Mouse (Mus musculus): ENCODE results near the gene Ipo11.

Gene Ipo11

DNA sequence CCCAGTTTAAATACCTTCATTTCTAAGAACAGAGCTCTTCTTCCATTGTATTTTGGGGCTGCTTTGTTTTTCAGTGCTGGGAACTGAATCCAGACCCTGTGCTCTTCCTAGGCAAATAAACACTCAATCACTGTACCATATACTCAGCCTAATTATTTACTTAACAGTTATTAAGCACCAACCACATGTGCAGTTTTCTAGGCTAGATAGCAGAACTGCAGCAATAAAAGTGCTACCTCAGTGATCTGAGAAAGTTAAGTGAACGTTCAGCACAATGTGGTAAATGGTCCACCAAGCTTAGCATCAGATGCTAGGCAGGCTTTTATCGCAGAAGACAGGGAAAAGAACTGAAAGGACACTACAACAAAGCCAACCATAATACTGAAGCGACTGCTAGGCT, 32.1 kb downstream of the Ipo11 start:
- DNase-seq (ENCODE audit: low spot score) = no peak

DNA sequence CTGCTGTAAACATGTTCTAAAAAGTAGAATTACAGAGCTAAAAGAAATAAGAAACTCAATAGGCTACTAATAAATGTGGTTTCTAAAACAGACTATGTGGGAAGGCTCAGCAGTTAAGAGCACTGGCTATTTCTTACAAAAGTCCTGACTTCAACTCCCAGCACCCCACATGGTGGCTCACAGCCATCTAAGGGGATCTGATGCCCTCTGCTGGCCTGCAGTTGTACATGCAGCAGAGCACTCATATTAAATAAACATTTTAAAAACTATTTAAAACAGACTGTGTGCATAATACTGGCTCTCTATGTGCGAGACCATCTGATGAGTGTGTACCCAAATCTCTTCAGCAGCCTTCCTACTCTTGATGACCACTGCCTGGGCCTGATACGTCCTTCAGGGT, 42.5 kb downstream of the Ipo11 start:
- peak; percentile 12 for DNase-seq (ENCODE audit: low spot score)

GRCm38 (mm10) chr13:106893701-106894100, 43.1 kb downstream of the Ipo11 start:
- no peak for DNase-seq (ENCODE audit: low spot score)

GRCm38 (mm10) chr13:106893196-106893595, 43.6 kb downstream of the Ipo11 start:
- DNase-seq (ENCODE audit: low spot score) = no peak

- DNase-seq (ENCODE audit: low spot score) = no peak
These were observed 49.4 kb downstream of the Ipo11 start for GRCm38 (mm10) chr13:106887364-106887763.

DNA sequence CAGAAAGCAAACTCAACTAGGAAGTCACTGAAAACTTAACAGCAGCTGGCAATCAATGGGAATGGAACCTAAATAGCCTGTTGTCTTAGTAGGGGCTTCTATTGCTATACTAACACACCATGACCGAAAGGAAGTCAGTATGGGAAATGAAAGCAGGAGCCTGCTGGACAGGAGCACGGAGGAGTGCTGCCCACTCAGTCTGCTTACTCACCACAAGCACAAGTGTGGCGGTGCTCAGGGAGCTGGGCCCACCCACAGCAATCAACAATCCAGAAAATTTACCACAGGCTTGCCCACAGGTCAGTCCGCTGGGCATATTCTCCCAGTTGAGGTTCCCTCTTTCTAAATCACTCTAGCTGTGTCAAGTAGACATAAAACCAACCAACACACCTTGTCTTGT, 52.5 kb downstream of the Ipo11 start:
- DNase-seq (ENCODE audit: low spot score) = no peak

DNA sequence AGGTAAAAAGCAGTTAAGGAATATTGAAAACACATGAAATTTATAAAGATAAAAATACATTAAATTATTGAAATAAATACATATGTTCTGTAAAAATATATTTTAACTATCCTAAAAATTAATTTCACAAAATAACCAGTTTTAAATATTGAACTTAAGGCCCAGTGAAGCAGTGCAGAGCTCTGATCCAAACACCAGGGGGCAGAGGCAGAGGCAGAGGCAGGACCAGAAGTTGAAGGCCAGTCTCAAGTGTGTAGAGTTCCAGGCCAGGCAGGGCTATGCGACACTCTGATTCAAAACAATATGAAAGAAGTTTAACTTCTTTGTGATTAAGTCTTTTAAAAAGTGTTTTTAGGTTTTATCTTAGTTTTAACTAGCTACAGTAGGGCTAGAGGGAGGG, 60.5 kb downstream of the Ipo11 start:
- DNase-seq (ENCODE audit: low spot score) = peak; percentile 1

DNA sequence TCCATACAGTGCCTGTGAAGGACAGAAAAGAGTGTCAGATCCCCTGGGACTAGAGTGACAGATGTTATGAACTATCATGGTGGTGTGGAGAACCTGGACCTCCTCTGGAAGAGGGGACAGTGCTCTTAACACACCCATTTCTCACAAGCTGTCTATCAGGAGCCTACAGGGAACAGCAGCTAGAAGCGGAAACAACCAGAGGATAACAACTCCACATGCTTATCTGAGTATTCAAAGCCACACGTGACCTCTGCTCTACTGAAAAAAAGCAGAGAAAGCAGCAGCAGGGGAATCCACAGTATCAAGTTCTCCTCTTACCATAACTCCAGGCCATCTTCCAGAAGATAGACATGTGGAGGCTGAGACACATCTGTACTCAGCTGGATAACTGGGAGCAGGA, 71.2 kb downstream of the Ipo11 start:
- no peak for DNase-seq (ENCODE audit: low spot score)

GRCm38 (mm10) chr13:106858779-106859178, 78.0 kb downstream of the Ipo11 start:
- no peak for DNase-seq (ENCODE audit: low spot score)

DNA sequence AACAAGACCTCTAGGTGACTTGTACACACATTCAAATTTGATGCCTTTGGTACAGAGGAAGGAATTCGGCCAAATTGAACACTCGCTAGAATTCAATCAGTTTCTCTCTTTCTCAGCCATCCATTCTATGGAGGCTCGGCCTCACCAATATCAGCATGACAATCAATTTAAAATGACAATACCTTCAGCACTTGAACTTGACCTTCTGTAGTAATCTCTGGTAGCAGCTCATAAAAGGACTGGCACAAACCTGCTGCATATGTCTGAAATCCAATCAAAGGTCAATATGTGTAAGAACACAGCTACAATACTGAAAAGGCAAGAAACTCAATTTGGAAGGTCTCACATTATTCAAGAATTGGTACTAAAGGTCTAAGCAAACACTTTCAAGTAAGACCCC, 80.2 kb downstream of the Ipo11 start:
- no peak for DNase-seq (ENCODE audit: low spot score)

DNA sequence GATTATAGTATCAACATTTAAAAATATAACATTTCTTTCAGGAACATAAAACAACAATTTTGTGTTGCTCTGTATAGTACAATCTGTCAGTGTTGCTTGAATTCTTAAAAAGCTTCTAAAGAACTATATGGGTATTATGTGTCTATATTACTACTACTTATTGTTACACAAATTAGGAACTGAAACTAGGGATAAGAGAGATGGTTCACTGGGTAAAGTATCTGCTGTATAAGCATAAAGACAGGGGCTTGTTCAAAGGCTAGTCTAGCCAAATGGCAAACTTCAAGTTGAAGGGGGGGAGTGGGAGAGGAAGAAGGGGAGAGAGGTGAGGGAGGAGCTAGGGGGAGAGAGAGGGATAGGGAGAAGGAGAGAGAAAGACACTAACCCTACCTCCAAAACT, 89.2 kb downstream of the Ipo11 start:
- DNase-seq (ENCODE audit: low spot score) = no peak

DNA sequence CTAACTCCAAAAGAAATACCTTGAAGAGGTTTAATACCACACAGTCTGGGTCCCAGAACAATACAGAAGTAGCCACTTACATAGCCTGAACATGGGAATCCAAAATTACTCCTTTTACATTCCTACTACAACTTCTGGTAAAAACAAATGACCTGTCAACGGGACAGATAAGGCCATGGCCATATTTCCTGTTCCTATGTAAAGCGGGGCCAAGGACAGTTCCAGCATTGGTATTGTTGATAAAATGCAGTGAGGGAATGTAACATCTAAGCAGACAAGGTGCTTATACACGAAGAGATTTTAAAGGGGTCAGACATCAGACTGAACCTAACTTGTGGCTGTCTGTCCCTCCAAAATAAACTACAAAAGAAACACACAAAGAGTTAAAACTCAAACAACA, 91.8 kb downstream of the Ipo11 start:
- DNase-seq (ENCODE audit: low spot score) = no peak

- DNase-seq (ENCODE audit: low spot score) = no peak
These were observed 94.2 kb downstream of the Ipo11 start for GRCm38 (mm10) chr13:106842542-106842941.

DNA sequence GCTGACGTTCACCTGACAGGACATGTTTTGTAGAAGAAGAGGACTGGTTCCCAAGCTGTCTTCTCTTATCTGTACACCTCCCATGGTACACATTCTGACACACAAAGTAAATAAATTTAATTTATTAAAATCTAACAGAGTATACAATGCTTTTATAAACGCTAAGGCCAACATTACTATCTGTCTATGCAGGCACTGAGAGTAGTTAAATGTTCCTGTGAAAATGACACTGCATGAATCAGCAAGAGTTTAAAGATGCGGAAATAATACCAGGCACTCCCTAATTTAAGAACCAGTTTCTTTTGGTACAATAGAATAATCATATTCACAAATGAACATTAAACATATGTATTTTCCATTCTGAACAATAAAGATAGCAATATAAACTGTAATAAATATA, 98.0 kb downstream of the Ipo11 start:
- no peak for DNase-seq (ENCODE audit: low spot score)

- DNase-seq (ENCODE audit: low spot score) = no peak
These were observed 100.3 kb downstream of the Ipo11 start for GRCm38 (mm10) chr13:106836527-106836879.

DNA sequence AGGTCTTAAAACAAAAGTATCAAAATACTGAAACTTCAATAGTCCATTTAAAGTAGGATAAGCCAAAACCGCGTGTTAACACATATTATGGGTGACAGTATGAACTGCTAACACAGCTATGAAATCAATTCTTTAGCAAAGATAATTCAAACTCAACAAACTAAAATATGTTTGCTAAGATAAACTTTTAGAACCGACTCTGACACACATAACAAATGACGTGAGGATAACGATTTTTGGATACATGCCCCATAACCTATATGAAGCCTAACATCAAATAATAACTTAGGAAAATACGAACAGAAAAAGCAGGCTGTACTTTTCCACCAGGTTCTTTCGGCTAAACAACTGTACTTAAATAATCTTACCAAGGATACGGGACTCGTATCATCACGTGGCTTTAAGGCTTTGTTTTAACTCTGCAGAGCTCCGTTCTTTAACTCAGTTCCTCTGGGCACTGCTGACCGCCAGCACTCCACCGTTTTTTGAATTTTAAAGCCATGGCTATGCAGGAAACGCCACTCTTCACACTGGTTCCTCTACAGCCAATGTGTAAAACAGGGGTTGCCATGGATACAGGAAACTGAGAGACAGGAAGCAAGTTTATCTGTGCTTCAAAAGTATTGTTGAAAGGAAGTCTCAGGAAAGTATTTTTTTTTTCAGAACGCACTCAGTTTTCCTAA, 100.8 kb downstream of the Ipo11 start:
- DNase-seq (ENCODE audit: low spot score) = peak; percentile 73

GRCm38 (mm10) chr13:106830029-106830428, 106.7 kb downstream of the Ipo11 start:
- DNase-seq (ENCODE audit: low spot score) = no peak

GRCm38 (mm10) chr13:106829327-106829997, 107.3 kb downstream of the Ipo11 start:
- no peak for DNase-seq (ENCODE audit: low spot score)

GRCm38 (mm10) chr13:106825618-106826017, 111.1 kb downstream of the Ipo11 start:
- no peak for DNase-seq (ENCODE audit: low spot score)

GRCm38 (mm10) chr13:106823875-106824191, 112.9 kb downstream of the Ipo11 start:
- DNase-seq (ENCODE audit: low spot score) = no peak

DNA sequence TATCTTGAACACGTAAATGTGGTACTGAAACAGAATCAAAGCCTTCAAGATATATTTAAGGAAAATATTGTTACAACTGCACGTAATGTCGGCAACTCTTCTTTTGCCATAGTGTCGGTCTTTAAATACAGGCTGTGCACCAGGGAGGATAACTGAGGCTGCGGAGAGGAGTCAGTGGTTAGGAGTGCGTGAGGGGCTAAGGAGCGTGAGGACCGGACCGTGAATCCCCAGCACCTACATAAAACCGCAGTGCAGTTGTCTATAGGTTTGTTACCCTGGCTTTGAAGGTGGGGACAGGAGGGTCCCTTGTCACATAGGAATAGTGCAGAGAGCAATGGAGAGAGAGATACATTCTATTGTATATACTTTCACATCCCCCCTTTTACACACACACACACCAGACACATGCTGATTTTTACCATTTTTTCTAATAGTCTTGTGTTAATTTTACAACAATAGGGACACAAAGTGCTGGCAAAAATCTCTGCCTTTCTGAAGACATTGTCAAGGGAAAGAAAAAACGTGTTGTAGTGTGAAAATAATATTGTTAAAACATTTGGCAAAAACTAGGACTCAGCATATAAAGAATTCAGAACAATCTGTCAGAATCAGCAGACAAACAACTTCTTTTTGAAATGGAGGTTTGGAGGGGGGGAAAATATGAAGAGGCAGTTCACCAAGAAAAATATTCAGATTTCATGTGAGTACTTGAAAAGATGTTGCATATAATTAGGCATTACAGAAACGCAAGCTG, 113.5 kb downstream of the Ipo11 start:
- no peak for DNase-seq (ENCODE audit: low spot score)

GRCm38 (mm10) chr13:106820149-106820548, 116.6 kb downstream of the Ipo11 start:
- no peak for DNase-seq (ENCODE audit: low spot score)

- DNase-seq (ENCODE audit: low spot score) = no peak
These were observed 117.0 kb downstream of the Ipo11 start for GRCm38 (mm10) chr13:106819749-106820148.

- no peak for DNase-seq (ENCODE audit: low spot score)
These were observed 119.7 kb downstream of the Ipo11 start for GRCm38 (mm10) chr13:106817066-106817465.
